Mouse (Mus musculus): ENCODE results near the gene Zfp523.
A peak's percentile ranks its signal among the peaks of the same experiment; 100 is the strongest.

Zfp523 gene

DNA sequence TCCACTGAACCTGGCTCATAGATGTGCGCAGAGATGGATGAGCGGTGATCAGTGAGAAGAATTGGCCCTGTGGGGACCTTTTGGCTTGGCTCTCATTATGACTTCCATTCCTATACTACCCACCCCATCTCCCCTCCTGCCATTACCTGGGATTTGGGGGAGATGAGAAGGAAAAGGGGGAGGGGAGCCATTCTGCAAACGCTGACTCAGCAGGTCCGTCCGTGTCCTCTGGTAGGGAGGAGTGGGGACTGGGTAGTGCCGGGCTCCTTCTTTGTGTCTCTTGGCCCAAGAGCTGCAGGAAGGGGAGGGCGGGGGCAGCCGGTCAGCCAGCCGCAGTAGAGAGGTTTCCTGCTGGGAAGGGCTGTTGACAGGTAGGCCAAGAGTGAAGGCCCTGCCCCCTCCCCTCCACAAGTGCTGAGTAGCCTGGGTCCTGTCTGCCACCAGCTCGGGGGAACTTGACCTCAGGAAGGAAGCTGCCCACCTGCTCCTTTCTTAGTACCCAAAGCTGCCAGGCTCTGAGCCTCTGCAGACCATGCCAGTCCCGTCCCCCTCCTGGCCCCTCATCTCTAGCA is 15.5 kb upstream of the Zfp523 start:
- DNase-seq (ENCODE audit: low spot score), result no peak

DNA sequence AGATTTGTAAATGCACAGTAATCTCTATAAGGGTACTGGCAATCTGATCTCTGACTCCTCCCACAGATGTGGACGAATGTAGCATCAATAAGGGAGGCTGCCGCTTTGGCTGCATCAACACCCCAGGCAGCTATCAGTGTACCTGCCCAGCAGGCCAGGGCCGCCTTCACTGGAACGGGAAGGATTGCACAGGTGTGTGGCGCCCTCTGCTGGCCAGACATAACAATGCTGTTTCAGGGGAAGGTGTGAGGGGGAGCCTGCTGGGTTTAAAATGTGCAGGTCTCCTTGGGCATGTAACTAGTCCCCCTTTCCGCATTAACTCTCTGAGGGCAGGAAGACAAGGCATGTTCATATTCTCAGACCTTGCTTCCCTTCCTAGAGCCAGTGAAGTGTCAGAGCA is 13.3 kb upstream of the Zfp523 start:
- peak; percentile 56 for DNase-seq (ENCODE audit: low spot score)

DNA sequence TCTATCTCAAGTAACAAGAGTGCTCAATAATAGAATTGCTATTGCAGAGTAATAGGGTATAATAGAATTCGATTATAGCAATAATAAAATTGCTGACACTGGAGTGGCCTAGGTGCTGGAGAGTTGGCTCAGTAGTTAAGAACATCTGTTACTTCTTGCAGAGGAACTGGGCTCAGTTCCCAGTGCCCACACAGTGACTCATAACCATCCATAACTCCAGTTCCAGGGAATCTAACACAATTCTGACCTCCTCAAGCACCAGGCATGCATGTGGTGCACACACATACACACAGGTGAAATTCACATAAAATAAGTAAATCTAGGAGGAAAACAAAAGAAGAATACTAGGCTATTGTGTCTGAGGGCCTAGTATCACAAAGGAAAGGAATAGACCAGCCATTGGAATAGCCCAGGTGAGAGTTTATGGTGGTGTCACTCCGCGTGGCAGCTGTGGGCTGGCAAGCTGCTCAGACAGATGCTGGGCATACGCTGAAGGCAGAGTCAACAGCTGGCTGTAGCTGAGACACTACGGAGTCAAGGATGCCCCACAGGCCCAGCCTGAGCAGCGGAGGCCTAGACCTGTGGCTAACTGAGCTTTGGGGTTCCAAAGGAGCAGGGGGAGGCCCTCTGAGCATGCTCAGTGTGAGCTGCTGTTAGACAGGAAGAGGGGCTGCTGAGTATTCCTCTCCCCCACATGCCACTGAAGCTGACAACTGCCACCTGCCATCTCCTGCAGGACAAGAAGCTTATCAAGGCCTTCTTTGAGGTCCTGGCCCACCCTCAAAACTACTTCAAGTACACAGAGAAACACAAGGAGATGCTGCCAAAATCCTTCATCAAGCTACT is 6.2 kb upstream of the Zfp523 start:
- no peak for DNase-seq (ENCODE audit: low spot score)

DNA sequence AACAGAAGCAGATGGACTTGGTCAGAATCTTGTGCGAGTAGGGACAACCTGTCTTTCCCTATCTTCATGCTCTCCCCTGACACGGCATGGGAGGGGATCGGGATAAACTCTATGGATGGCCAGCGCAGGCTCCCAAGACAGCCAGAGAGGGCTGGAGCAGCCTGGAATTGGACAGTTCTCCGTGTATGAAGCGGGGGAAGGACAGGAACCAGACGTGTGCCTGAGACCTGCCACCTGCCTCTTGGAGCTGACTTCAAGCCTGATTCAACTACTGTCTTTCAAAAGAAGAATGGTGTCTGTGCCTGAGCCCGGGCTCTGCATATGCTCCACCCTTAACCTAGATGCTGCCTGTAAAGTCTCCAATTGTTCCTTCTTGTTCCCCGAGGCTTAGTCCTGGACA is 4.2 kb upstream of the Zfp523 start:
- DNase-seq (ENCODE audit: low spot score), result no peak

GRCm38 (mm10) chr17:28177540-28178046 is 664 bp downstream of the Zfp523 start:
- DNase-seq (ENCODE audit: low spot score), result peak; percentile 22

GRCm38 (mm10) chr17:28180331-28180730 is 3.4 kb downstream of the Zfp523 start:
- DNase-seq (ENCODE audit: low spot score), result no peak

GRCm38 (mm10) chr17:28180783-28181544 is 4.0 kb downstream of the Zfp523 start:
- no peak for DNase-seq (ENCODE audit: low spot score)

DNA sequence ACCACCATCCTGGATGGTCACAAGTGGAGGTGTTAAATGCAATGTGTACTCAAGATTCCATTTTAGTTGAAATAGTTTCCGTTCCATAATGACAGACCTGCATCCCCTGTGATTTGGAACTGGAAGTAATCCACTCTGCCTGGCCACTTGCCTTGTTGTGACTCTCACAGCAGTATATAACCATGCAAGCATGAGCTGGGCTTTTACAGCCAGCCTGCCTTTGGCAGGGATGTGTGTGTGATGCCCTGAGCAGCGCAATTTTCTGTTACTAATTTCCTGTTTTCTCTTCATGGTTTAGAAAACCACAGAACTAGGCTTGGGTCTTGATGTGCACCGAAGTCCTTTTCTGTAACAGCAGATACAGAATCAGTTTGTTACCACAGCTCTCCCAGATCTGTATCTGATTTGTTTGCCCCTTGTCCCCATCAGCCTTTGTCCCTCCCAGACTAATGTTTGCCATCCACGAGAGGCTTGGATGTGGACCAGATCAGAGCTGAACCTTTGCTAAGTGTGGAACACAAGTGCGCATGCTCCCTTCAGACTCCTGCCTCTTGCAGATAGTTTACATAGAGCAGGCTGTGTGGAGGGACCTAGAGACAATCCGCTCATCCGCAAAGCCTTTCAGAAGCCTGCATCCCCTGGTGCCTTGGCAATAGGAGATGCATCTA is 8.2 kb downstream of the Zfp523 start:
- no peak for DNase-seq (ENCODE audit: low spot score)

DNA sequence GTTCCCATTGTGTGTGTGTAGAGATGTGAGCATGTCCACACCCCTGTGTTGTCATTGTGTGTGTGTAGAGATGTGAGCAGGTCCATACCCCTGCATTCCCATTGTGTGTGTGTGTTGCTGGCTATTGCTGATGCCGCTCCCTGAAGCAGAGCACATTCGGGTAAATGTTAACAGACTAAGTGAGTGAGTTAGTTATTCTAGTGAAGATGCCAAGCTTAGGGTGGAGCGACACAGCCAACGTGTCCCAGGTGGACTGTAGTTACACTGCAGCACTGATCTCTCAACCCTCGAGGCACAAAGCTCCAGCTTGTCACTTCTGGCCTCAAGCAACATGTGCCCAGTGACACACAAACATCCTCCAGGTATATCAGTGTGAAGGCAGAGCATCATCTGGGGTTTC is 11.4 kb downstream of the Zfp523 start:
- no peak for DNase-seq (ENCODE audit: low spot score)

DNA sequence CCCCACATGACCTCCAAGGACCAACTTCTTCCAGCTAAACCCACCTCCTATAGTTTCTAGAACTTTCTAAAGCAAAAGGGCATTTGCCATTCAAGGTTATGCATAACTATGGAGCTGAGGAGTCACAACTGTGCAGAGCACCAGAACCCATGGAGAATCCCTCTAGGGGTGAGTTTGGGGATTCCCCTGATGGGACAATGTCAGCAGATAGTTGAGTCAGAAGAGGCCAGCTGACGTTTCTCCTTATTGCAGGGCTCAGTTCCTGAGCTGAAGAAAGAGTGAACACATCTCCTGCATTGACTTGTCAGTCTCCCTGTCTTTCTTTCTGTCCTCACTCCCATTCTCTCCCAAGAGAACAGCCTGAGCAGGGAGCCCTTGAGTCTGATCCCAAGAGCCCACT is 15.8 kb downstream of the Zfp523 start:
- no peak for DNase-seq (ENCODE audit: low spot score)

DNA sequence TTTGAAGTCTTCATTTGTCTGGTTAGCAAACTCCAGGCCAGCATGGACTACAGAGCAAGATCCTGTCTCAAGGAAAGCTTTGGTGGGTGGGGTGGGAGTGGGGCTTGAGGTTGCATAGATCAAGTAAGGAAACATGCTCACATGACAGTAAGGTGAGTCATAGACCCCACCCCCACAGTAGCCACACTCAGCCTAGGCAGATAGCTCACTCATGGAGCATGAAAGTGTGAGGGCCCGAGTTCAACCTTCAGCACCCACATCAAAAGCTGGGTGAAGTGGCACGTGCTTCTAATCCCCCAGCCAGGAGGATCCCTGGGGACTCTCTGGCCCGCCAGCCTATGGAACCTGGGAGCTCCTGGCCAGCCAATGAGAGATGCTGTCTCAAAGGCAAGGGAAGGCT is 16.6 kb downstream of the Zfp523 start:
- DNase-seq (ENCODE audit: low spot score), result no peak

DNA sequence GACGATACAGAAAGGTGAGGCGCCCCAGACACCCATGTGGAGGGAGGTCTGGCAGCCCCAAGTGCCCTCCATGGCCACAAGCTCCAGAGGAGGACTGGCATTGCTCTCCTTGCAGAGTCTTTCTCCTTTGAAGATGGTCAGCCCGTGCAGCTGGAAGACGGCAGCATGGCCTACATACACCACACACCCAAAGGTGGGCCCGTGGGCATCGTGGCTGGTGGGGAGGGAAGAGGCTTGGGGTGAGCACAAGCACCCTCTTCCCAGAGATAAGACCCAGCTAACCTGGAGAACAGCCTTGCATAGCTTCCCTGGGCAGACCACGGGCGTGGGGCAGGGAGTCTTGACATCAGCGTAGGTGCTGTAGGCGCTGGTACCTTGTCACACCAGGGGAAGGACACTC is 18.1 kb downstream of the Zfp523 start:
- DNase-seq (ENCODE audit: low spot score), result no peak

DNA sequence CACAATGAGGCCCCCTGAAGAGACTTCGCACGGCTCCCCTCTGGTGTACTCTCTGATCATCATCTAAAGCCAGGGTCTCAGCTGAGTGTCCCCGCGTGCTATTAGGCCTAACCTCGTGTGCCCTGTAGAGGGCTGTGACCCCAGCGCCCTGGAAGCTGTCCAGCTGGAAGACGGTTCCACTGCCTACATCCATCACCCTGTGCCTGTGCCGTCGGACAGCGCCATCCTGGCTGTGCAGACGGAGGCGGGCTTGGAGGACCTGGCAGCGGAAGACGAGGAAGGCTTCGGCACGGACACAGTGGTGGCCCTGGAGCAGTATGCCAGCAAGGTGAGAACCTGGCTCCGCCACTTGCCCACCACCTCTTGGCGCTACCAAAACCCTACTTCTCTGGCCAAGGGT is 20.7 kb downstream of the Zfp523 start:
- DNase-seq (ENCODE audit: low spot score), result no peak

DNA sequence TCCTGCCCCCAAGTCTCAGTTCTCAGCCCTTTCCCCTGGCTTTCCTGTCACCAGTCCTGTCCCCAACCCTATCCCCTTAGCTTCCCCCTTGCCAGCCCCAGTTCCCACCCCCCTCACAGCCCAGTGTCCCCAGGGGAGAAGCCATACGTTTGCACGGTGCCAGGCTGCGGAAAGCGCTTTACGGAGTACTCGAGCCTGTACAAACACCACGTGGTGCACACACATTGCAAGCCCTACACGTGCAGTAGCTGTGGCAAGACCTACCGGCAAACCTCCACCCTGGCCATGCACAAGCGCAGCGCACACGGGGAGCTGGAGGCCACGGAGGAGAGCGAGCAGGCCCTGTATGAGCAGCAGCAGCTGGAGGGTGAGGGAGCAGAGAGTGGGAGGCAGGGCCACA is 25.1 kb downstream of the Zfp523 start:
- no peak for DNase-seq (ENCODE audit: low spot score)

GRCm38 (mm10) chr17:28204052-28204720 is 27.3 kb downstream of the Zfp523 start:
- DNase-seq (ENCODE audit: low spot score), result peak; percentile 67

DNA sequence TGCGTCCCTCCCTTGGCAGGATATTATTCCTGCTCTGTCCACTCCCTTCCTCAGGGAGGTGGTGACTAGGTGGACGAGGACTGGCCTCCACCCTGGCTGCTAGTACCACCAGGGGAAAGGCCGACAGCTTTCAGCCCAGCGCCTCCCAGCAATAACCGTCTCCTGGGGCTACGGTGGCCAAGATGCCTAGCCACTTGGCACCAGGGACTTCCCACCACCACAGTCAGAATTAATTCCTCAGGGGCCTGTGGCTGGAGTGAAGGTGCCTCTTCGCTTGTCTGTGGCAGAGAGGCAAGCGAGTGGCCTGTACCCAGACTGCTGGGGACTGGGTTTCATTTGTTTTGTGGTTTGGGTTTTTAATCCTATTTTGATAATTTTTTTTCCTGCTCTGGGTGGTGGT is 28.5 kb downstream of the Zfp523 start:
- DNase-seq (ENCODE audit: low spot score), result no peak

DNA sequence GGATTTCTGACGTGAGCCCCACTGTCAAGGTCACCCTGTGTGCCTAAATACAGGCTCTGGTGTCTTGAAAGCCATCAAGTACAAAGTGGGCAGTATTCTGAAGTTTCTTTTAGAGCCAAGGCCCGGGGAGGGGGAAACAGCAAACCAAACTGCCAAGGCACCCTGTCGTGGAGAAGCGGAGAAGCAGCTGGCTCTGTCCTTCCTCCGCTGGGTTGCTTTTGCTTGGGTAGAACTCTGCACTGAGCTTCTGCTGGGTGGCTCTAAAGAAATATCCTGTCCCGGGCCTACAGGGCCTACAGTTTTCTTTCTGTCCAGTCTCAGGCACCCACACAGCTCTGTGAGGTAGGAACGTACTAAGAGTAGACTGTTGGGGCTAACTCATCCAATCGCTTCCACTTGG is 30.2 kb downstream of the Zfp523 start:
- no peak for DNase-seq (ENCODE audit: low spot score)

DNA sequence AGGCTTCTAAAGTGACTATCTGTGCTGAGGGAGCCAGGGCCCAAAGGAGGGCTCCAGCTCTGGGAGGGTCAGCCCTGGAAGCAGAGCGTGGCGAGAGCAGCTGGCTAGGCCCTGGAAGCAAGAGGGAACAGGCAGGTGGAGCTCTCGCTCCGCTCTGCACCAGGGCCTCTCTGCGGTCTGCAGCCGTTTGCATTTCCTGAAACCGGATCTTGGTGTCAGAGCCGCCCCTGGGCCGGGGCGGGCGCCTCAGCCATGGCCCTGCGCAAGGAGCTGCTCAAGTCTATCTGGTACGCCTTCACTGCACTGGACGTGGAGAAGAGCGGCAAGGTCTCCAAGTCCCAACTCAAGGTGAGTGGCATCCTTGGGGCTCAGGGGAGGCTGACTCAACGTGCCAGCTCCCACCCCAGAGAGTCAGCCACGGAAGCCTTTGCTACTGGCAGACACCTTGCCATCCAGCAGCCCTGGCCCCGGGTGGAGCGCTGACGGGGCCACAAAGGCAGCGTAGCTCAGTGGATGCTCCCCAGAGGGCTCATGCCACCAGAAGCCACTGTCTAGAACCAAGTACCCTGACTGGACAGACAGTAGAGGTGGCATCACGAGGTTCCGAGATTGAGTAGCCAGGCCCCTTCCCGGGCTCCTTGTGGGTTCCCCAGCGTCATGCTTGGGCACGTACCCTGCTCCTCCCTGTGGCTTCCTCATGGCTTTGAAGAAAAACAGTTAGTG is 30.8 kb downstream of the Zfp523 start, which contains the start of gene Def6:
Def6 (plus strand) TSS at position 188 of the 723 bp plus-strand sequence.
- DNase-seq (ENCODE audit: low spot score), result peak; percentile 52

DNA sequence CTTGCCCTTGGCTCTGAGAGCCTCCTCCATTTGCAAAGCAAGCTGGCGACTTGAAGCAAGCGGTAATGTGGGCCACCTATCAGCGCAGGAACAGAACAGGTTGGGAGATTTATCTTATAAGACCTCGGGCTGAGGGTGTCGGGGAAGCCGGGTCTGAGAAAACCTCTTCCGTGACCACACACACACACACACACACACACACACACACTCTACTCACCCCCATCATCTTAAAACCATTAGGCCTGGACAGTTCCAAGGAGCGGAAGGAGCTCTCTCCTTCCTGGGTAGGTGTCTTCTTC is 31.3 kb downstream of the Zfp523 start:
- peak; percentile 41 for DNase-seq (ENCODE audit: low spot score)

GRCm38 (mm10) chr17:28209457-28210110 is 32.7 kb downstream of the Zfp523 start:
- DNase-seq (ENCODE audit: low spot score), result no peak

DNA sequence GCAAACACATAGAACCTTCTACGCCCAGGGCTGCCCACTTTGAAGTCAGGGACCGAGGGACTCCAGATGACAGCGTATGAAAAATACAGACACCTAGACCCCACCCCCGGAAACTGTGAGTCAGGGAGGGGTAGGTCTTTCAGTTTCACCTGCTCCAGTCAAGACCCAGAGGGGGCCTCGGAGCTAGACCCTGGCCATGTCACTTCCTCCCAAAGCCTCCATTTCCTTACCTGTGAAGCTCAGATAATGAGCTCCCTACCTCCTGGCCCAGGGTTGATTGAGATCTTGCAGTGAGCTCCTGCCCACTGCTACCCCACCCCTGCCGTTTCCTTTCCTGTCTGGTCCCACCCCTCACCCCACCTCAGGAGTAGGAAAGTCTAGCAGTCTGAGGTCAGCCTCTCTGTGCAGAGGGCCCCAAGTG is 35.0 kb downstream of the Zfp523 start:
- DNase-seq (ENCODE audit: low spot score), result no peak

Measured in c-Kit-positive CD71-positive TER-119-positive erythroid progenitor cells, embryonic 14.5 days (primary cell).